Mouse (Mus musculus) B cell, adult (primary cell): ENCODE results near the gene Tfrc. TPM values are rescaled to one million over a fixed set of nuclear protein-coding genes. Genes with fewer than 3 reads are reported as not detected.

Source experiments
- total RNA-seq: library from RNA; stranded (reverse); gene quantifications from 4 replicates; pipeline ENCODE4 v1.2.4, GENCODE M21; 2023; ENCODE audit not compliant: inconsistent age

Gene Tfrc
- 85.6 to 106 TPM (median 93.0 TPM) in 4 replicates for total RNA-seq

GRCm38 (mm10) chr16:32608712-32609400 is at the start of gene Tfrc:
TSS of gene Tfrc (plus strand) at chr16:32608920.

GRCm38 (mm10) chr16:32643661-32644061 is 34.9 kb downstream of the Tfrc start, which contains the start of gene Tnk2:
TSS of gene Tnk2 (plus strand) at chr16:32643874.

Other genes starting within 250 kb of the Tfrc start
- gene Tm4sf19, start 208.4 kb upstream of the Tfrc start, total RNA-seq: 0.42 TPM in 1 of 4 replicates, not detected in the others
- gene Tctex1d2, start 189.2 kb upstream of the Tfrc start, total RNA-seq: 4.3 to 6.6 TPM (median 5.2 TPM) in 4 replicates
- 50.1 to 69.7 TPM (median 59.3 TPM) in 4 replicates for gene Pcyt1a, start 178.0 kb upstream of the Tfrc start, total RNA-seq
- not detected in 4 replicates for gene Slc51a, start 121.0 kb upstream of the Tfrc start, total RNA-seq
- not detected in 4 replicates for gene Zdhhc19, start 112.7 kb upstream of the Tfrc start, total RNA-seq
- gene Tnk2, start 35.0 kb downstream of the Tfrc start, total RNA-seq: 112 to 142 TPM (median 137 TPM) in 4 replicates
- not detected in 4 replicates for gene Muc4, start 127.0 kb downstream of the Tfrc start, total RNA-seq
- gene Muc20, start 188.5 kb downstream of the Tfrc start, total RNA-seq: not detected in 4 replicates
- not detected in 4 replicates for gene Smbd1, start 201.6 kb downstream of the Tfrc start, total RNA-seq